Mouse (Mus musculus) E14TG2a.4 (cell line): ENCODE results near the gene Bbx.

Experiments used
- H3K27me3 ChIP-seq: 2 replicates; pipeline ENCODE4 v1.6.1; 2014; ENCODE audit warnings: low read length, control low read depth; ENCODE audit not compliant: insufficient read depth
- H3K36me3 ChIP-seq: 2 replicates; pipeline ENCODE4 v1.6.1; 2014; ENCODE audit warnings: low read length, control low read depth; ENCODE audit not compliant: insufficient read depth
- H3K4me1 ChIP-seq: replicated peaks from 2 replicates; pipeline ENCODE4 v1.6.1; 2014; ENCODE audit warnings: low read depth, low read length, control low read depth
- H3K4me3 ChIP-seq: replicated peaks from 2 replicates; pipeline ENCODE4 v1.5.1; 2014; ENCODE audit warnings: mild to moderate bottlenecking, low read length
- H3K9me3 ChIP-seq: 2 replicates; pipeline ENCODE4 v1.6.1; 2014; ENCODE audit warnings: low read length, control low read depth
- CTCF ChIP-seq: conservative IDR thresholded peaks from 2 replicates; pipeline ENCODE4 v1.5.1; 2014; ENCODE audit warnings: low read length
- NANOG ChIP-seq: IDR thresholded peaks from 2 replicates; pipeline ENCODE4 v1.6.1; 2014; ENCODE audit warnings: borderline replicate concordance, low read length, mixed read lengths
- POU5F1 ChIP-seq: IDR thresholded peaks from 2 replicates; pipeline ENCODE4 v1.6.1; 2014; ENCODE audit warnings: low read length, borderline replicate concordance

Bbx gene

GRCm38 (mm10) chr16:50445014-50445413, 12.8 kb upstream of the Bbx start:
- H3K4me3 ChIP-seq = no peak overlapping the region
- no peaks in the 10 kb centered on the region for H3K4me1 ChIP-seq
- H3K27me3 ChIP-seq = peaks cover 3% of the 10 kb centered on the region; the same call in 1 of the 2 replicates
- H3K9me3 ChIP-seq = no peaks in the 10 kb centered on the region; the same call in 1 of the 2 replicates
- H3K36me3 ChIP-seq = no peaks in the 10 kb centered on the region
- TF ChIP-seq NANOG (no peak), CTCF (no peak), POU5F1 (no peak)

- no peaks in the 10 kb centered on the region for H3K36me3 ChIP-seq
- H3K4me3 ChIP-seq = no peak overlapping the region
- TF ChIP-seq NANOG (no peak), POU5F1 (no peak), CTCF (no peak)
- no peaks in the 10 kb centered on the region; the same call in 1 of the 2 replicates for H3K9me3 ChIP-seq
- peaks cover 3% of the 10 kb centered on the region; the same call in 1 of the 2 replicates for H3K27me3 ChIP-seq
- peaks cover 14% of the 10 kb centered on the region for H3K4me1 ChIP-seq
These were observed 6.6 kb upstream of the Bbx start for GRCm38 (mm10) chr16:50438816-50439215.

DNA sequence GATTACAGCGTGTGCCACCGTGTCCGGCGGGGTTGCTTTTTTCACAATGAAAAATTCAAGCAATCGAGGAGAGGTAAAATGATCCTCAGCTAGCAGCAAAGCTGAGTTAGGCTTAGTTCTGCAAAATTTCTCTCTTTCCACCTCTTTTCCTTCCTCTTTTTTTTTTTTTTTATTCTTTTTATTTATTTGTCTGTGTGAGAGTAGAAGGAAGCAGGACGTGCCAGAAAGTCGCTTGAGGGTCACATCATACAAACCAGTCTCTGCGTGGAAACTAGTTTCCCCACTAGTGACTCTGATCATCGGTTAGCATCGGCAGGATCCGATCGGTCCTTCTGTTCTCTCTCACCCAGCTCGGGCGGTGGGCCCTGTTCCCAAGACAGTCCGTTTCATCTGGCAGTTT, 5.6 kb upstream of the Bbx start:
- Histone ChIP-seq H3K9me3 (no peaks in the 10 kb centered on the region; the same call in 1 of the 2 replicates), H3K4me3 (peak overlapping the region; percentile 32; the same call in 1 of the 2 replicates), H3K36me3 (no peaks in the 10 kb centered on the region), H3K4me1 (peaks cover 15% of the 10 kb centered on the region), H3K27me3 (peaks cover 3% of the 10 kb centered on the region; the same call in 1 of the 2 replicates)
- TF ChIP-seq NANOG (no peak), CTCF (no peak), POU5F1 (no peak)

- H3K27me3 ChIP-seq = peaks cover 3% of the 10 kb centered on the region; the same call in 1 of the 2 replicates
- no peak for TF ChIP-seq CTCF
- TF ChIP-seq NANOG = no peak
These were observed 5.1 kb upstream of the Bbx start for GRCm38 (mm10) chr16:50437331-50437730.

DNA sequence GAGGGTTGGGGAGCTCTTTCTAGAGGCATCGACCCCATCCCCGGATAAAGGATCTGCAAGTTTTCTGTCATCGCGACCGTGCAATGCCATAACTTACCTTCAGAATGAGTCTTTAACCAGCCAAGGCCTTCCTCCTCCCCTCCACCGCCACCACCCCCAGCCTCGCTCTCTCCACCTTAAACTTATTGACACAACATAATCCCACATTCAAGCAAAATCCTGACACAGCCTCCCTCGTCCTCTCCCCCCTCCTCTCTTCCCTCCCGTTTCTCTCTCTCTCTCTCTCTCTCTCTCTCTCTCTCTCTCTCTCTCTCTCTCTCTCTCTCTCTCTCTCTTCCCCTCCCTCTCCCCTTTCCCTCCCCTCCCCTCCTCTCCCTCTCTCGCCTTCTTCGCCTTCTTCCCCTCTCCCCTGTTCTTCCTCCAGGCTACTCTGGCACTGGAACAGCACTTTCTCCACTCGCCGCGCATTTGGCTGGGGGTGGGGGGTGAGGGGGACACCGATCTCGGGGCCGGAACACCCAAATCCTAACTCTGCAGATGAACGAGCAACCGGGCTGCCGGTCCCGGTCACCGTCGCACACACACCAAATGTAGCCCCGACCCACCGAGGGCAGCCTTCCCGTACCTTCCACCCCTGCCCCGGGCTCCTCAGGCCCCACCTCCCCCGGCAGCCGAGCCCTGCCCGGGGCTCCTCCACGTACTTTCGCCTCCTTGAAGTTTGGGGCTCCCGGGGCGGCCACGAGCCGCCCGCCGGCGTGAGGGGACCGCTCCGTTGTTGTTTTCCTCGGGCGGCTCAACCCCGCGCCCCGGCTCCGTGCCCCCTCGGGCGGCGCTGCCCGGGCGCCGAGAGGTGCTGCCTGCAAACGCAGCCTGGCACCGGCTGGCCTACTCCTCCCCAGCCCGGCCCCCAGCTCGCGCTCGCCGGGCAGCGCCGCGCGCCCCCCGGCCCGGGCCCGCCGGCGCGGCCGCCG, 894 bp downstream of the Bbx start:
- Histone ChIP-seq H3K4me1 (peaks cover 23% of the 10 kb centered on the region), H3K36me3 (no peaks in the 10 kb centered on the region), H3K9me3 (no peaks in the 10 kb centered on the region), H3K27me3 (peaks cover 28% of the 10 kb centered on the region), H3K4me3 (peak overlapping the region; percentile 91)
- TF ChIP-seq CTCF (no peak), NANOG (no peak), POU5F1 (no peak)

More at GRCm38 (mm10) chr16:50437331-50437730, 5.1 kb upstream of the Bbx start:
- Histone ChIP-seq H3K36me3 (no peaks in the 10 kb centered on the region), H3K4me3 (peak overlapping the region; percentile 32; the same call in 1 of the 2 replicates), H3K4me1 (peaks cover 20% of the 10 kb centered on the region), H3K9me3 (no peaks in the 10 kb centered on the region; the same call in 1 of the 2 replicates)

DNA sequence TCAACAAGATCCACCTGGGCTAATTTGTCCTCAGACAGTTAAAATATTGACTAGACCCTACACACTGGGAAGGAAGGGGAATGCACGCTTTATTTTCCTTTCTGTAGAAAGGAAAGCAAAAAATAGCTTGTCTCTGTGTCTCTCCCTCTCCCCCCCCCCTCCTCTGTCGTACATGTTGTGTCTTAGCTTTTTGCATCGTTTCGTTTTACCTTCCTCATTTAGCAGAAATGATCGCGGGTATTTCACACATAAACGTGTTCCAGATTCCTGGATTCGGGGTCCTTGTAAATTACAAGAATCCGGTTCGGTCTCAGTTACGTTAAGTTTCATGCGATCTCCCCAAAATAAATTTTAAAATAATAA, 1.7 kb downstream of the Bbx start:
- Histone ChIP-seq H3K4me3 (peak overlapping the region; percentile 91), H3K9me3 (no peaks in the 10 kb centered on the region), H3K36me3 (no peaks in the 10 kb centered on the region), H3K4me1 (peaks cover 23% of the 10 kb centered on the region), H3K27me3 (peaks cover 28% of the 10 kb centered on the region)
- TF ChIP-seq CTCF = no peak
- TF ChIP-seq NANOG = no peak
- no peak for TF ChIP-seq POU5F1

DNA sequence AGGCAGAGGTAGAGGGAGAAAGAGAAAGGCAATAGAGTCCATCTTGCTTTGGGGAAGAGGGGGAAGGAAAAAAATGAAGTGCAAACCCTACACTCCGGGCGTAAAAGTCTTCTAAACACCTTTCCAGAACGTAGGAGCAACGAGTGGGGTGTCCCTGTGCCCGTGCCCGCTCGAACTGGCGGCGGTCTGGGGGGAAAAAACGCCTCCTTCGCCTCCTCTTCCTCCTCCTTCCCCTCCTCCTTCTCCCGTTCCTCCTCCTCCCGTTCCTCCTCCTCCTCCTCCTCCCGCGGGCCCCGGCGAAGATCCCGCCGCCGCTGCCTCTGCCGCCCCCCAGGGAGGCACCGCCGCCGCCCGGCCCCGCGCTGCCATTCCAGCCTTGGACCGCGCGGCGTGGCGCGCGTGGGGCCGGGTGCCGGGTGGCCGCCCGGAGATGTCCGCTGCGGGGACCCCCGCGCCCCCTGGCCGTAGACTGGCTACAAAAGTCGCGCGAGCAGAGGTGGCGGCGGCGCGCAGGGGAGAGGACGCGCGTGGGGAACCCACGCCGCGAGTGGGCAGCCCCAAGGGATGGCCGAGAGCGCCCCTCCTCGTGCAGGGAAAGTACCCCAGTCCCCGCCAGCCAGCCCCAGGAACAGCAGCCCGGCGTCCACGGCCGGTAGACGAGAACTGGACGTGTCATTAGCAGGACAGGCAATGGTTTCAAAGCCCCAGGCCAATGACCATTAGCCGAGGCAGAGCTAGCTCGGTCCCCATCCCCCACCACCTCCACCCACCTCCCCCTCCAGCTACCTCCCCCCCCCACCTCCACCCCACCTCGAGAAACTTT, 2.3 kb downstream of the Bbx start:
- H3K9me3 ChIP-seq = no peaks in the 10 kb centered on the region
- peak overlapping the region; percentile 91 for H3K4me3 ChIP-seq
- H3K27me3 ChIP-seq = peaks cover 28% of the 10 kb centered on the region
- H3K4me1 ChIP-seq = peaks cover 23% of the 10 kb centered on the region
- no peak for TF ChIP-seq NANOG
- TF ChIP-seq POU5F1 = no peak
- TF ChIP-seq CTCF = no peak
- no peaks in the 10 kb centered on the region for H3K36me3 ChIP-seq
